ENCODE assay signal across 9 mouse cellular contexts in the genomic region with DNA sequence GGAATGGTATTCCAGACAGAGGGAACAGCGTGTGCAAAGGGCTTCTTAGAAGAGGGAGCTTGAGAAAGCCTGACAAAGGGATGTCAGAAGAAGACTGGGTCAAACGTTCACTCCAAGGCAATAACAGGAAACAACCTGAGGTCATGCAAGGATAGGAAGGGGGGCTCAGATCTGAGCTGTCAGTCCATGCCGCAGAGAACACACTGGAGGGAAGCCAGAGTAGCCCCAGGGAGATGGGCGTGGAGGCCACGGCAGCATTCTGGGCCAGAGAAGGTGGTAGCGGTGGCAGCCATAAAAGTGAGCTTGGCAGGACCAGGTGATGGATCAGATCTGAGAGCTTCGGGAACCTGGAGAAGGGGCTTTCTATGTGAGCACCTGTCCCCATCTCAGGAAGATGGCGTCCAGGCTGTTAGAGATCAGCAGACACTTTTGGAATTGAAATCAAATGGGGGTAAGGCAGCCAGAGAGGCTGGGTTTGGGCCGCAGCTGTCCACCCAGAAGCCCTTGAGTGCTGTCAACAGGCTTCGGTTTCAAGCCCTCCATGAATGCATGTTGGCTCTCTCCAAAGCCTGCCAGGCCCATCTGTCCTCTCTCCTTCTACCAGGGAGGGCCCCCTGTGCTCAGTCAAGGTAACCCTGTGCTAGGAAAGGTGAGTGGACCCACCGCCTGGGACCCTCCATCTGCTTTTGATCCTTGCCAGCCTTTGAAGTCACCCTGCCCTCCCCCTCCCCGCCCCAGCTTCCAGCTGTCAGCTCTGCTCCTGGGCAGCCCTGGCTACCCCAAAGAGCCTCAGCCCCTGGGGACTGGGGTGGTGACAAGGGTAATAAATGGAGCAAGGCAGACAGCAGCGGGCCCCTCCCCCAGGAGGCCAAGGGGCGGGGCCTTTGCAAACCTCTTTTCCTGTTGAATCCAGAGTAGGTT. TPM values are rescaled to one million over a fixed set of nuclear protein-coding genes. Genes with fewer than 3 reads are reported as not detected.
DNase-seq lines count a peak whose midpoint lies in the region; ATAC-seq and TF ChIP-seq lines count a peak whose summit lies in the region.
"Had no signal": no experiment of that assay in that cellular context is flagged by ENCODE, and none has a peak within 500 bp of the region (broad histone marks: within the 10 kb centered on the region; RNA-seq: fewer than 3 reads in every experiment).

No protein-coding gene starts in this region.

- no peak overlapping the region for H3K4me3 ChIP-seq in lung, embryonic 14.5 days (ENCODE audit: low read depth, low read length)
- H3K4me3 ChIP-seq in hindbrain, embryonic 14.5 days (replicated peaks; ENCODE audit: low read length) = no peak overlapping the region
- H3K4me3 ChIP-seq in limb, embryonic 15.5 days = no peak overlapping the region
- H3K4me3 ChIP-seq in layer of hippocampus, adult 2 months = no peak overlapping the region

- H3K9me3 ChIP-seq in lung, embryonic 14.5 days (ENCODE audit: low read depth, low read length) = no peaks in the 10 kb centered on the region
- H3K9me3 ChIP-seq in hindbrain, embryonic 14.5 days (ENCODE audit: control insufficient read depth, low read length) = no peaks in the 10 kb centered on the region
- no peaks in the 10 kb centered on the region for H3K9me3 ChIP-seq in limb, embryonic 15.5 days

- no peak overlapping the region for H3K27ac ChIP-seq in lung, embryonic 14.5 days (ENCODE audit: low read depth)
- peak overlapping the region; percentile 24 for H3K27ac ChIP-seq in hindbrain, embryonic 14.5 days
- H3K27ac ChIP-seq in limb, embryonic 15.5 days = no peak overlapping the region
- H3K27ac ChIP-seq in layer of hippocampus, adult 2 months = no peak overlapping the region
- H3K27ac ChIP-seq: macrophage had no signal

- TF ChIP-seq CTCF in lung, embryonic 14.5 days (IDR thresholded peaks at IDR 0.05; ENCODE audit: low read depth) = no peak
- TF ChIP-seq CTCF in layer of hippocampus, adult 2 months (conservative IDR thresholded peaks at IDR 0.05) = no peak

- 14% methylated on average over 14 of the region's 14 CpGs for WGBS in lung, embryonic 14.5 days
- WGBS in hindbrain, embryonic 14.5 days = 33% methylated on average over 14 of the region's 14 CpGs
- 11% methylated on average over 14 of the region's 14 CpGs for WGBS in limb, embryonic 15.5 days

- H3K36me3 ChIP-seq in lung, embryonic 14.5 days (ENCODE audit: insufficient read depth) = no peaks in the 10 kb centered on the region
- no peaks in the 10 kb centered on the region for H3K36me3 ChIP-seq in hindbrain, embryonic 14.5 days (replicated peaks; ENCODE audit: control insufficient read depth, insufficient read depth)
- H3K36me3 ChIP-seq in limb, embryonic 15.5 days = no peaks in the 10 kb centered on the region

- H3K9ac ChIP-seq in lung, embryonic 14.5 days = no peak overlapping the region
- no peak overlapping the region for H3K9ac ChIP-seq in hindbrain, embryonic 14.5 days
- no peak overlapping the region for H3K9ac ChIP-seq in limb, embryonic 15.5 days

- no peaks in the 10 kb centered on the region for H3K27me3 ChIP-seq in lung, embryonic 14.5 days (ENCODE audit: insufficient read depth, low read length)
- H3K27me3 ChIP-seq in hindbrain, embryonic 14.5 days (ENCODE audit: control insufficient read depth, insufficient read depth, low read length) = no peaks in the 10 kb centered on the region
- H3K27me3 ChIP-seq in limb, embryonic 15.5 days = peaks cover 4% of the 10 kb centered on the region; the same call in 1 of the 2 replicates

- DNase-seq in lung, embryonic 14.5 days = peak; percentile 53
- DNase-seq in lung, adult 18-20 months = no peak
- peak; percentile 34 to 68 for DNase-seq in gastrocnemius, adult 8-10 months (ENCODE audit: low spot score in 2 of 2)
- DNase-seq in hindbrain, embryonic 14.5 days (ENCODE audit: low spot score) = no peak
- DNase-seq in layer of hippocampus, adult 2 months (ENCODE audit: low spot score in 2 of 2) = no peak
- no peak for DNase-seq in MN1 (ENCODE audit: low spot score)

- peaks cover 18% of the 10 kb centered on the region for H3K4me1 ChIP-seq in lung, embryonic 14.5 days (ENCODE audit: insufficient read depth)
- peaks cover 25% of the 10 kb centered on the region for H3K4me1 ChIP-seq in hindbrain, embryonic 14.5 days (replicated peaks; ENCODE audit: control insufficient read depth, insufficient read depth, low read length)
- H3K4me1 ChIP-seq in limb, embryonic 15.5 days = peaks cover 27% of the 10 kb centered on the region

- peak; percentile 52 for ATAC-seq in lung, embryonic 14.5 days (ENCODE audit: insufficient read depth)
- ATAC-seq in hindbrain, embryonic 14.5 days (ENCODE audit: low FRiP score) = peak; percentile 48; the same call in 1 of the 2 replicates
- peak; percentile 37; the same call in 1 of the 2 replicates for ATAC-seq in limb, embryonic 15.5 days (ENCODE audit: insufficient number of reproducible peaks, low FRiP score, low TSS enrichment, low read depth)
- peak; percentile 31; the same call in 1 of the 2 replicates for ATAC-seq in neutrophil, adult 5-6 weeks (ENCODE audit: extremely low read depth, insufficient number of reproducible peaks, low FRiP score, poor library complexity, severe bottlenecking)

- peak overlapping the region; percentile 12; the same call in 1 of the 2 replicates for H3K4me2 ChIP-seq in lung, embryonic 14.5 days
- no peak overlapping the region for H3K4me2 ChIP-seq in hindbrain, embryonic 14.5 days (replicated peaks)
- H3K4me2 ChIP-seq in limb, embryonic 15.5 days = no peak overlapping the region

RNA-seq across cellular contexts. Expression of gene Eya2, which starts 58.4 kb away (rescaled TPM):
- 1.6 and 2.1 TPM in 2 replicates for polyA plus RNA-seq in lung, embryonic 14.5 days (2014; fragmentation: Nextera tagmentation; extraction: Ambion mirVana)
- 1 to 10 TPM; 1.1 to 4.7 (median 1.7) TPM for total RNA-seq in gastrocnemius, adult 8-10 months (2022)
- polyA plus RNA-seq in hindbrain, embryonic 14.5 days (2014; fragmentation: Nextera tagmentation; extraction: Ambion mirVana) = 7.9 and 10.0 TPM in 2 replicates
- polyA plus RNA-seq in limb, embryonic 15.5 days (2015; fragmentation: Nextera tagmentation; extraction: Ambion mirVana) = 11.4 and 12.8 TPM in 2 replicates
- 1.7 and 5.0 TPM in 2 replicates for total RNA-seq in neutrophil, adult 5-6 weeks (2017)
- 1 to 10 TPM; 2.0 to 2.9 TPM for total RNA-seq in layer of hippocampus, adult 2 months (2021)
- polyA plus RNA-seq: macrophage had no signal

Comparison
In these comparisons a context has a peak if more than half of its experiments do, and no peak if none do; other contexts are left out.
1. DNase-seq: peak in lung, embryonic 14.5 days (single experiment) and gastrocnemius, adult 8-10 months (2 of 2); none in lung, adult 18-20 months (0 of 2), hindbrain, embryonic 14.5 days (single experiment), layer of hippocampus, adult 2 months (0 of 2) and MN1 (single experiment).
2. Peak in every context shown above with its lines, with median percentiles within 50 percentile points of each other: ATAC-seq.